Mouse (Mus musculus) lung, postnatal 10 days (tissue): ENCODE measurements around the gene Mast4.
A peak's percentile ranks its signal among the peaks of the same experiment; 100 is the strongest.
"Not testable (repeated sequence)": the region's sequence is repeated elsewhere in the genome, so short reads cannot be mapped to it uniquely, and the experiment has no call there.

ENCODE experiments used
- DNase-seq: peaks from one replicate; pipeline ENCODE4 v3.0.0; 2021

The Mast4 gene

GRCm38 (mm10) chr13:103334392-103334686 is at the start of gene Mast4:
Gene Mast4, minus strand, starts transcription at chr13:103334497.
- DNase-seq = peak; percentile 84

GRCm38 (mm10) chr13:103374495-103374894 is 40.2 kb upstream of the Mast4 start:
- DNase-seq = no peak

- no peak for DNase-seq
These were observed 34.9 kb upstream of the Mast4 start for GRCm38 (mm10) chr13:103369194-103369593.

GRCm38 (mm10) chr13:103363181-103363580 is 28.9 kb upstream of the Mast4 start:
- DNase-seq = no peak

- not testable (repeated sequence) for DNase-seq
These were observed 23.1 kb upstream of the Mast4 start for GRCm38 (mm10) chr13:103357415-103357814.

- DNase-seq = not testable (repeated sequence)
These were observed 22.6 kb upstream of the Mast4 start for GRCm38 (mm10) chr13:103356909-103357308.

- DNase-seq = no peak
These were observed 20.4 kb upstream of the Mast4 start for GRCm38 (mm10) chr13:103354737-103355136.

GRCm38 (mm10) chr13:103344749-103345148 is 10.5 kb upstream of the Mast4 start:
- no peak for DNase-seq

- DNase-seq = no peak
These were observed 9.9 kb upstream of the Mast4 start for GRCm38 (mm10) chr13:103344006-103344720.

GRCm38 (mm10) chr13:103341031-103341430 is 6.7 kb upstream of the Mast4 start:
- no peak for DNase-seq

- no peak for DNase-seq
These were observed 4.3 kb upstream of the Mast4 start for GRCm38 (mm10) chr13:103338616-103339015.

GRCm38 (mm10) chr13:103336237-103336636 is 1.9 kb upstream of the Mast4 start:
- DNase-seq = no peak

- peak; percentile 2 for DNase-seq
These were observed 594 bp upstream of the Mast4 start for GRCm38 (mm10) chr13:103334723-103335458.

- DNase-seq = peak; percentile 44
These were observed 501 bp downstream of the Mast4 start for GRCm38 (mm10) chr13:103333601-103334391.

- no peak for DNase-seq
These were observed 1.1 kb downstream of the Mast4 start for GRCm38 (mm10) chr13:103333153-103333552.

- DNase-seq = no peak
These were observed 1.6 kb downstream of the Mast4 start for GRCm38 (mm10) chr13:103332731-103333130.

GRCm38 (mm10) chr13:103331096-103331495 is 3.2 kb downstream of the Mast4 start:
- no peak for DNase-seq

- DNase-seq = no peak
These were observed 6.0 kb downstream of the Mast4 start for GRCm38 (mm10) chr13:103328299-103328698.

- no peak for DNase-seq
These were observed 6.5 kb downstream of the Mast4 start for GRCm38 (mm10) chr13:103327843-103328242.

- DNase-seq = no peak
These were observed 8.1 kb downstream of the Mast4 start for GRCm38 (mm10) chr13:103326186-103326585.

GRCm38 (mm10) chr13:103319881-103320280 is 14.4 kb downstream of the Mast4 start:
- no peak for DNase-seq

- no peak for DNase-seq
These were observed 15.0 kb downstream of the Mast4 start for GRCm38 (mm10) chr13:103319317-103319716.

- no peak for DNase-seq
These were observed 17.4 kb downstream of the Mast4 start for GRCm38 (mm10) chr13:103316777-103317367.
